Mouse (Mus musculus) heart, postnatal 10 days (tissue): ENCODE data around the gene Mgat5. TPM values are rescaled to one million over a fixed set of nuclear protein-coding genes. Genes with fewer than 3 reads are reported as not detected.

Experiments
- DNase-seq, 2 experiments: peaks; one replicate each; pipeline ENCODE4 v3.0.0; 2021
- intact Hi-C: fragments of 180-260 bp; cut with DNase I; formaldehyde crosslinking; loops from one replicate; pipeline ENCODE4 v1.15.1; 2025
- total RNA-seq, 2 experiments: library from RNA; stranded (reverse); gene quantifications; 2 replicates each; pipeline ENCODE4 v1.2.3; 2021

Mgat5 gene
- total RNA-seq, 2 experiments from 2014 or later = 17.0 to 18.9 TPM

GRCm38 (mm10) chr1:127366111-127366510, 161.3 kb downstream of the Mgat5 start:
- intact Hi-C loops = no loop called here
- DNase-seq = no peak

- intact Hi-C loops = no loop called here
- no peak for DNase-seq
These were observed 163.7 kb downstream of the Mgat5 start for GRCm38 (mm10) chr1:127368513-127368912.

- intact Hi-C loops = no loop called here
- no peak for DNase-seq
These were observed 164.7 kb downstream of the Mgat5 start for GRCm38 (mm10) chr1:127369538-127369937.

- DNase-seq = no peak
- intact Hi-C loops = no loop called here
These were observed 167.3 kb downstream of the Mgat5 start for GRCm38 (mm10) chr1:127372096-127372495.

- DNase-seq = no peak
These were observed 168.7 kb downstream of the Mgat5 start for GRCm38 (mm10) chr1:127373559-127373958.

GRCm38 (mm10) chr1:127374157-127374556, 169.3 kb downstream of the Mgat5 start:
- peak; percentile 29 to 42 for DNase-seq
- intact Hi-C loops = no loop called here

More at GRCm38 (mm10) chr1:127373559-127373958, 168.7 kb downstream of the Mgat5 start:
- intact Hi-C loops = no loop called here

- DNase-seq = no peak
- intact Hi-C loops = no loop called here
These were observed 175.3 kb downstream of the Mgat5 start for GRCm38 (mm10) chr1:127380140-127380539.

GRCm38 (mm10) chr1:127380749-127381501, 176.1 kb downstream of the Mgat5 start:
- DNase-seq = peak; percentile 24 to 29
- intact Hi-C loops = no loop called here

GRCm38 (mm10) chr1:127383071-127383470, 178.3 kb downstream of the Mgat5 start:
- no peak for DNase-seq
- intact Hi-C loops = no loop called here

GRCm38 (mm10) chr1:127387226-127387625, 182.4 kb downstream of the Mgat5 start:
- intact Hi-C loops = no loop called here
- DNase-seq = no peak

GRCm38 (mm10) chr1:127387661-127388060, 182.8 kb downstream of the Mgat5 start:
- DNase-seq = no peak
- intact Hi-C loops = no loop called here

GRCm38 (mm10) chr1:127394716-127395115, 189.9 kb downstream of the Mgat5 start:
- DNase-seq = no peak
- intact Hi-C loops = no loop called here

GRCm38 (mm10) chr1:127395724-127396123, 190.9 kb downstream of the Mgat5 start:
- intact Hi-C loops = no loop called here
- no peak for DNase-seq

- intact Hi-C loops = no loop called here
- DNase-seq = no peak
These were observed 191.9 kb downstream of the Mgat5 start for GRCm38 (mm10) chr1:127396569-127397349.

GRCm38 (mm10) chr1:127397396-127397795, 192.6 kb downstream of the Mgat5 start:
- intact Hi-C loops = no loop called here
- DNase-seq = no peak

GRCm38 (mm10) chr1:127398186-127398585, 193.4 kb downstream of the Mgat5 start:
- intact Hi-C loops = no loop called here

GRCm38 (mm10) chr1:127400198-127400597, 195.4 kb downstream of the Mgat5 start:
- intact Hi-C loops = no loop called here

More at GRCm38 (mm10) chr1:127398186-127398585, 193.4 kb downstream of the Mgat5 start:
- no peak for DNase-seq

GRCm38 (mm10) chr1:127400666-127401065, 195.9 kb downstream of the Mgat5 start:
- DNase-seq = no peak
- intact Hi-C loops = no loop called here

More at GRCm38 (mm10) chr1:127400198-127400597, 195.4 kb downstream of the Mgat5 start:
- no peak for DNase-seq

GRCm38 (mm10) chr1:127404655-127405054, 199.8 kb downstream of the Mgat5 start:
- DNase-seq = no peak
- intact Hi-C loops = no loop called here

GRCm38 (mm10) chr1:127408957-127409423, 204.2 kb downstream of the Mgat5 start:
- peak; percentile 45 to 57 for DNase-seq

GRCm38 (mm10) chr1:127409512-127409911, 204.7 kb downstream of the Mgat5 start:
- peak; percentile 30 to 38 for DNase-seq
- intact Hi-C loops = loop anchor here (2.0 kb wide), 1 partner anchor 207 kb away; no protein-coding TSS in a partner anchor

More at GRCm38 (mm10) chr1:127408957-127409423, 204.2 kb downstream of the Mgat5 start:
- intact Hi-C loops = loop anchor here (2.0 kb wide), 1 partner anchor 206 kb away; no protein-coding TSS in a partner anchor
